Mouse (Mus musculus) liver, embryonic 14.5 days (tissue): ENCODE data around the gene Gm37240.

Source experiments
- CTCF ChIP-seq: IDR thresholded peaks from 2 replicates; pipeline ENCODE4 v1.5.1; 2016; ENCODE audit warnings: antibody characterized with exemption, low read depth, control low read depth
- EP300 ChIP-seq: IDR thresholded peaks from 2 replicates; pipeline ENCODE4 v1.6.1; 2016; ENCODE audit warnings: antibody characterized with exemption, low read depth

DNA sequence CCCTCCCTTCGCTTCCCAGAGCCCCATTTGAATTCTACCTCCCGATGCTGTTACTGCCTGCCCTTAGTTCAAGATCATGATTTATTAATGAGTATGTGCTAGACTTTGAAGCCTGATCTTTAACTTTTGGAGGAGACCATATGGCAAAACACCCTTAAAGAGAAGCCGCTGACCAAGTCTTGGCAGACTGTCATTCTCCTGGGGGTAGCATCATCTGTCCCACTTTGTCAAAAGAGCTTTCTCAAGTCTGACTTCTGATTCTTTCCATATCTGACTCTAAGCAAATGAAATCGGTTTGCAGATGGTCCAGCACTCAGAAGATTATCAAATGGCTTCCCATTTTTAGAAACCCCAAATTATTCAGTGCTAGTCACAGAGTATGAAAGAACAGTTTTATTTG is 97.6 kb downstream of the Gm37240 start:
- TF ChIP-seq CTCF, result no peak
- no peak for TF ChIP-seq EP300
